Mouse (Mus musculus) stomach, postnatal 0 days (tissue): ENCODE measurements around the gene Napepld. TPM values are rescaled to one million over a fixed set of nuclear protein-coding genes. Genes with fewer than 3 reads are reported as not detected.

Experiments used
- ATAC-seq: fragments of 200-750 bp; cut with Nextera tagmentation; 2 replicates; pipeline ENCODE4 v1.8.0; 2017; ENCODE audit not compliant: low FRiP score, low TSS enrichment
- DNase-seq: peaks from one replicate; pipeline ENCODE4 v3.0.0-alpha.2; 2016; ENCODE audit warnings: low spot score
- H3K27ac ChIP-seq: fragments of 300-500 bp; sonication (generic); replicated peaks from 2 replicates; pipeline ENCODE4 v1.5.1; 2014; ENCODE audit warnings: mild to moderate bottlenecking, control low read depth
- H3K27me3 ChIP-seq: fragments of 300-500 bp; sonication (generic); 2 replicates; pipeline ENCODE4 v1.6.1; 2014; ENCODE audit warnings: low read length; ENCODE audit not compliant: control insufficient read depth, insufficient read depth
- H3K36me3 ChIP-seq: fragments of 300-500 bp; sonication (generic); 2 replicates; pipeline ENCODE4 v1.6.1; 2014; ENCODE audit warnings: low read length, mixed read lengths; ENCODE audit not compliant: control insufficient read depth, insufficient read depth
- H3K4me1 ChIP-seq: fragments of 300-500 bp; sonication (generic); replicated peaks from 2 replicates; pipeline ENCODE4 v1.6.1; 2014; ENCODE audit warnings: antibody characterized with exemption; ENCODE audit not compliant: control insufficient read depth, insufficient read depth
- H3K4me2 ChIP-seq: fragments of 300-500 bp; sonication (generic); replicated peaks from 2 replicates; pipeline ENCODE4 v1.6.1; 2014; ENCODE audit warnings: low read depth, mild to moderate bottlenecking, control low read depth, moderate library complexity
- H3K4me3 ChIP-seq: fragments of 300-500 bp; sonication (generic); 2 replicates; pipeline ENCODE4 v1.5.1; 2014; ENCODE audit warnings: low read depth, low read length, control low read depth
- H3K9ac ChIP-seq: fragments of 300-500 bp; sonication (generic); 2 replicates; pipeline ENCODE4 v1.6.1; 2014; ENCODE audit warnings: mild to moderate bottlenecking, low read length, control low read depth, mixed read lengths
- H3K9me3 ChIP-seq: fragments of 300-500 bp; sonication (generic); 2 replicates; pipeline ENCODE4 v1.6.1; 2016; ENCODE audit warnings: low read length; ENCODE audit not compliant: control insufficient read depth
- CTCF ChIP-seq: IDR thresholded peaks from 2 replicates; pipeline ENCODE4 v1.5.1; 2016; ENCODE audit warnings: antibody characterized with exemption, low read depth, mild to moderate bottlenecking, moderate library complexity
- EP300 ChIP-seq: optimal IDR thresholded peaks from 2 replicates; pipeline ENCODE3; 2016; ENCODE audit warnings: antibody characterized with exemption
- WGBS: fragments of 180-500 bp; shearing (Covaris S2); extraction: QIAGEN DNeasy Blood & Tissue Kit; methylation state at CpG from one replicate; pipeline ENCODE4 v1.1.7; 2014; 5-methylcytosine and 5-hydroxymethylcytosine counted together
- polyA plus RNA-seq: library from polyadenylated mRNA; unstranded; fragments of >200 nt; fragmentation: Nextera tagmentation; extraction: Ambion mirVana; gene quantifications from 2 replicates; pipeline ENCODE4 v1.2.1, GENCODE M21; 2015

The Napepld gene
- polyA plus RNA-seq, 1 experiment from 2014 or later: 3.3 TPM

DNA sequence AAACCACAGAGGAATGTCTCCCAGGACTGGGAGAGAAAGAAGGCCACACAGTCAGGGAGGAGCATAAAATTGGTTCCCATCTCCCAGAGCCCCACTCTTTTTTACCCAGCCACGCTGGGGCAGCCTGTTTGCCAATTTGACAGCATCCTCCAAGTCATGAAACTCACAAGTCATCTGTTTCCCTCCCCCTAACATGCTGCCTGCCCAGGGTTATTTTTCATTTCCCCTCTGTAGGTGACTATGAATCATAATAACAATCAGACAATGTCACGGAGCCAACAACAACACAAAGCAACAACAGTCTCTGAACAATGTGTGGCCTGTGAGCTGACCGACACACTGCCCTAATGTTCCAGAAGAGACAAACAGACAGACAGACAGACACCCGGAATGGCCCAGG lies 21.2 kb downstream of the Napepld start:
- no peak overlapping the region for H3K9ac ChIP-seq
- H3K4me2 ChIP-seq: no peak overlapping the region
- H3K4me1 ChIP-seq: no peaks in the 10 kb centered on the region
- no peak for ATAC-seq
- H3K27me3 ChIP-seq: no peaks in the 10 kb centered on the region
- WGBS: 71% methylated on average over 4 of the region's 4 CpGs
- H3K27ac ChIP-seq: no peak overlapping the region
- TF ChIP-seq CTCF (no peak), EP300 (no peak)
- no peaks in the 10 kb centered on the region for H3K9me3 ChIP-seq
- H3K36me3 ChIP-seq: no peaks in the 10 kb centered on the region
- DNase-seq: no peak
- no peak overlapping the region for H3K4me3 ChIP-seq

GRCm38 (mm10) chr5:21678363-21678762 lies 22.8 kb downstream of the Napepld start:
- 93% methylated on average over 9 of the region's 9 CpGs for WGBS
- Histone ChIP-seq H3K27me3 (no peaks in the 10 kb centered on the region), H3K4me1 (no peaks in the 10 kb centered on the region), H3K9me3 (no peaks in the 10 kb centered on the region), H3K4me2 (no peak overlapping the region), H3K9ac (no peak overlapping the region), H3K36me3 (no peaks in the 10 kb centered on the region), H3K4me3 (no peak overlapping the region), H3K27ac (no peak overlapping the region)
- no peak for DNase-seq
- no peak for TF ChIP-seq CTCF
- no peak for TF ChIP-seq EP300
- no peak for ATAC-seq

DNA sequence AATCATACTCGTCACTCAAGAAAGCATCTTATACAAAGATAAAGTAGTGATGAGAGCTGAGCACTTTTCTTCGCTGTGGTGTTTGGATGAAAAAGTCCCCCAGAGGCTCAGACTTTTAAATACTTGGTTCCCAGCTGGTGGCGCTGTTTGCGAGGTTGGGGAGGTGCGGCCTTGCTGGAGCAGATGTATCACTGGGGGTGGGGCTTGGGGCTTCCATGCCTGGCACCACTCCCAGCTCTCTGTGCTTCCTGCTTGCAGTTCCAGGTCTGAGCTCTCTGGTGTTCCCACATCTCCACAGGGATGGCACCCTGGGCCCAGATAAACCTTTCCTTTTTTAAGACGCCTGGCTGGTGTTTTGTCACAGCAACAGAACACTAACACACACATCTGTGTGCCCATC lies 23.3 kb downstream of the Napepld start:
- peak; percentile 48 for DNase-seq
- no peak for ATAC-seq
- Histone ChIP-seq H3K9ac (no peak overlapping the region), H3K36me3 (no peaks in the 10 kb centered on the region), H3K27me3 (no peaks in the 10 kb centered on the region), H3K4me2 (no peak overlapping the region), H3K27ac (no peak overlapping the region), H3K9me3 (no peaks in the 10 kb centered on the region), H3K4me3 (no peak overlapping the region), H3K4me1 (no peaks in the 10 kb centered on the region)
- no peak for TF ChIP-seq EP300
- 0 out of 2 replicates have a peak, but pooled peaks have one; percentile 6 for TF ChIP-seq CTCF
- 92% methylated on average over 6 of the region's 6 CpGs for WGBS

GRCm38 (mm10) chr5:21675494-21675893 lies 25.7 kb downstream of the Napepld start:
- H3K9me3 ChIP-seq: no peaks in the 10 kb centered on the region
- WGBS: 96% methylated on average over 23 of the region's 23 CpGs
- no peak for DNase-seq
- H3K4me2 ChIP-seq: no peak overlapping the region
- H3K4me1 ChIP-seq: no peaks in the 10 kb centered on the region
- no peak overlapping the region for H3K4me3 ChIP-seq
- no peaks in the 10 kb centered on the region for H3K36me3 ChIP-seq
- no peak overlapping the region for H3K9ac ChIP-seq
- H3K27me3 ChIP-seq: no peaks in the 10 kb centered on the region
- no peak for TF ChIP-seq EP300
- no peak for TF ChIP-seq CTCF
- H3K27ac ChIP-seq: no peak overlapping the region
- no peak for ATAC-seq

DNA sequence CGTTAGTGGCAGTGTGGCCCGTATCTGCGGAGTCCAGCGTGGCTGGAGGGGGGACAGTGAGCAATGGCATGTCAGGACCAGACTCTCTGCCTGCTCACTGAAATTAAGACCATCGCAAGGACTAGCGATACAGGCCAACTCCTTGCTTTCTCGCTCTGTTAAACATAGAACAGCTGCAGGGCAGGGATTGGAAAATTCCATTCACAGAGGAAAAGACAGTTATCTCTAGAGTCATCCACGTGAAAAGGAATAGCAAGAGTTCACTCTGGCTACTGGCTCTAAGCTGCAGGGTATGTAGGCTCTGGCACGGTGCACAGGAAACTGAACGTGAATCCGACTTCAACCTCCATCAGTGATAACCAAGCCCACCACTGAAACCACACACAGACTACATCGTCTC lies 26.2 kb downstream of the Napepld start:
- Histone ChIP-seq H3K9me3 (no peaks in the 10 kb centered on the region), H3K36me3 (no peaks in the 10 kb centered on the region), H3K4me1 (no peaks in the 10 kb centered on the region), H3K27me3 (no peaks in the 10 kb centered on the region), H3K4me2 (no peak overlapping the region), H3K4me3 (no peak overlapping the region), H3K27ac (no peak overlapping the region), H3K9ac (no peak overlapping the region)
- TF ChIP-seq CTCF (no peak), EP300 (no peak)
- WGBS: 82% methylated on average over 12 of the region's 12 CpGs
- DNase-seq: no peak
- no peak for ATAC-seq

DNA sequence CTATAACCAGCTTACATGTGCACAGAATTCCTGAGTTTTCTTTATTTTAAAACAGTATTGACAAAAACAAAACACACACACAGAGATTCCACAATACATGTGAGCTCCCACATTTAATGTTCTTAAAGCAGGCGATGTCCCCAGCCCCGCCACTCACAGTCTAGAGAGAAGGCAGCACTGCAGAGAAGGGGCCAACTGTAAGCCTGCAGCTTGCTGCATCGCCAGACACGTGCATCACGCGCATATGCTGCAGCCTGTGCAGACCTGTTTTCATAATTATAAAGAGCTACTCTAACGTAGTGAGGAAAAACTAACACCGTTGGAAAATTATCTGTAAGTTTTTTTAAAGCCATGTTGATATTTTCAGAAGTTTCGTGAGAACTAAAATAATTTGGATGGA lies 27.5 kb downstream of the Napepld start:
- no peak overlapping the region for H3K9ac ChIP-seq

More for the DNA sequence above, 27.5 kb downstream of the Napepld start:
- Histone ChIP-seq H3K9me3 (no peaks in the 10 kb centered on the region), H3K4me1 (no peaks in the 10 kb centered on the region), H3K36me3 (no peaks in the 10 kb centered on the region), H3K4me3 (no peak overlapping the region; the same call in 1 of the 2 replicates), H3K27ac (0 out of 2 replicates have a peak overlapping the region, but pooled peaks have one; percentile 3), H3K27me3 (no peaks in the 10 kb centered on the region), H3K4me2 (no peak overlapping the region)
- ATAC-seq: no peak
- no peak for DNase-seq
- 67% methylated on average over 9 of the region's 9 CpGs for WGBS
- TF ChIP-seq CTCF (no peak), EP300 (no peak)
